16 mouse cellular contexts compared by ENCODE assay signal in genomic region chr19:47367271-47367879, GRCm38 (mm10).
DNase-seq lines count a peak whose midpoint lies in the region; ATAC-seq and TF ChIP-seq lines count a peak whose summit lies in the region.
"Had no signal": no experiment of that assay in that cellular context is flagged by ENCODE, and none has a peak within 500 bp of the region (broad histone marks: within the 10 kb centered on the region; RNA-seq: fewer than 3 reads in every experiment).

No protein-coding gene starts in this region.

- no peaks in the 10 kb centered on the region for H3K27me3 ChIP-seq in heart, embryonic 16.5 days (ENCODE audit: control insufficient read depth, insufficient read depth, low read length)
- no peaks in the 10 kb centered on the region for H3K27me3 ChIP-seq in lung, postnatal 0 days (replicated peaks; ENCODE audit: insufficient read depth, low read length)
- H3K27me3 ChIP-seq: CH12.LX; limb, embryonic 15.5 days had no signal

- no peak overlapping the region for H3K4me2 ChIP-seq in heart, embryonic 16.5 days (ENCODE audit: low read depth, low read length)
- no peak overlapping the region for H3K4me2 ChIP-seq in lung, postnatal 0 days (replicated peaks; ENCODE audit: low read depth, low read length)
- H3K4me2 ChIP-seq: limb, embryonic 15.5 days; midbrain, embryonic 11.5 days had no signal

- H3K9ac ChIP-seq in heart, embryonic 16.5 days (ENCODE audit: low read length), result no peak overlapping the region
- H3K9ac ChIP-seq in lung, postnatal 0 days (replicated peaks; ENCODE audit: low read depth), result no peak overlapping the region
- H3K9ac ChIP-seq: limb, embryonic 15.5 days had no signal

- peak; percentile 56 for DNase-seq in adrenal gland, postnatal 10 days
- no peak for DNase-seq in adrenal gland, adult 18-20 months (ENCODE audit: low spot score in 2 of 2)
- no peak for DNase-seq in heart, adult 9 months (ENCODE audit: low spot score in 2 of 2)
- peak; percentile 20 for DNase-seq in adipocyte (ENCODE audit: low spot score)
- DNase-seq in lung, postnatal 0 days (ENCODE audit: low spot score), result peak; percentile 72
- DNase-seq in urinary bladder, postnatal 10 days (ENCODE audit: low spot score), result no peak
- DNase-seq in thymus, postnatal 14 days, result no peak
- DNase-seq: gastrocnemius, postnatal 10 days; kidney, adult 18-20 months; kidney, postnatal 4 days had no signal

- peaks cover 13% of the 10 kb centered on the region; the same call in 1 of the 2 replicates for H3K36me3 ChIP-seq in heart, embryonic 16.5 days (ENCODE audit: control insufficient read depth, insufficient read depth)
- H3K36me3 ChIP-seq in lung, postnatal 0 days (ENCODE audit: insufficient read depth, low read length), result no peaks in the 10 kb centered on the region; the same call in 1 of the 2 replicates

- no peak overlapping the region for H3K4me3 ChIP-seq in heart, embryonic 16.5 days (ENCODE audit: low read length)
- no peak overlapping the region for H3K4me3 ChIP-seq in lung, postnatal 0 days (ENCODE audit: low read depth, low read length)
- H3K4me3 ChIP-seq: limb, embryonic 15.5 days had no signal

- 0 out of 2 replicates have a peak overlapping the region, but pooled peaks have one; percentile 9 for H3K27ac ChIP-seq in heart, embryonic 16.5 days (ENCODE audit: low read length)
- H3K27ac ChIP-seq in lung, postnatal 0 days (ENCODE audit: low read length), result no peak overlapping the region
- H3K27ac ChIP-seq: limb, embryonic 15.5 days had no signal

- 56% methylated on average over 12 of the region's 12 CpGs for WGBS in heart, embryonic 16.5 days
- 54% methylated on average over 12 of the region's 12 CpGs for WGBS in lung, postnatal 0 days

- no peak for TF ChIP-seq CTCF in lung, postnatal 0 days (IDR thresholded peaks at IDR 0.05)

- no peak for TF ChIP-seq EP300 in lung, postnatal 0 days (IDR thresholded peaks at IDR 0.05)

- no peak for ATAC-seq in heart, embryonic 16.5 days (replicated peaks; ENCODE audit: extremely low read depth, insufficient read depth, low FRiP score)
- ATAC-seq in lung, postnatal 0 days, result peak; percentile 84
- ATAC-seq: activated CD4-positive, CD25-positive, alpha-beta regulatory T cell, adult 4 months; forebrain, embryonic 14.5 days had no signal

- peaks cover 21% of the 10 kb centered on the region for H3K4me1 ChIP-seq in heart, embryonic 16.5 days (ENCODE audit: control insufficient read depth, insufficient read depth, low read length)
- no peaks in the 10 kb centered on the region; the same call in 1 of the 2 replicates for H3K4me1 ChIP-seq in lung, postnatal 0 days (ENCODE audit: insufficient read depth, low read depth, low read length)

- 0 out of 2 replicates have a peak, but pooled peaks cover 3% of the 10 kb centered on the region for H3K9me3 ChIP-seq in heart, embryonic 16.5 days (replicated peaks; ENCODE audit: control insufficient read depth, low read length)
- H3K9me3 ChIP-seq in lung, postnatal 0 days (ENCODE audit: low read length), result no peaks in the 10 kb centered on the region
- H3K9me3 ChIP-seq: limb, embryonic 15.5 days had no signal

Comparison
In these comparisons a context has a peak if more than half of its experiments do, and no peak if none do; other contexts are left out.
1. DNase-seq: peak in adrenal gland, postnatal 10 days (single experiment), adipocyte (single experiment) and lung, postnatal 0 days (single experiment); none in adrenal gland, adult 18-20 months (0 of 2), heart, adult 9 months (0 of 2), urinary bladder, postnatal 10 days (single experiment) and thymus, postnatal 14 days (single experiment).